11 mouse cellular contexts compared by ENCODE assay signal in the genomic region with DNA sequence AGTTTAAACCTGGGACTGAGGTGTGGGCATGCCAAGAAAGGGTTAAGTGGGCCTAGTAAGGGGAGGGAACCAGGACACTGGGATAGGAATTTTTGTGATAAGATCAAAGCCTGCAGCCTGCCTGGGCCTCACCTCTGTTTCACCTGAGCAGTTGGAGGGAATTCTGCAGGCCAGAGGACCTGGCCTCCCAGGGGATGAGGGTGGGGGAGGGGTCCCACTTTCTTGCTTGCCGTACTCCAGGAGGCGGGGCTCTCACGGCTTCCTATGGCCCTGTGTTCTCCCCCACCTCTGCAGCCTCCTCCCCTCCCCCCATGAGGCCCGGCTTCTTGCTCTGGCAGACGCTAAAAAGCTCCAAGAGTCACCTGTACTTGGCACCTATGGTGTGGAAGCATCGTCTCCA. TPM values are rescaled to one million over a fixed set of nuclear protein-coding genes. Genes with fewer than 3 reads are reported as not detected.
DNase-seq lines count a peak whose midpoint lies in the region; ATAC-seq and TF ChIP-seq lines count a peak whose summit lies in the region.
"Had no signal": no experiment of that assay in that cellular context is flagged by ENCODE, and none has a peak within 500 bp of the region (broad histone marks: within the 10 kb centered on the region; RNA-seq: fewer than 3 reads in every experiment).

No protein-coding gene starts in this region.

- H3K27ac ChIP-seq in lung, postnatal 0 days (ENCODE audit: low read length) = peak overlapping the region; percentile 72; the same call in 1 of the 2 replicates
- H3K27ac ChIP-seq in kidney, embryonic 15.5 days = peak overlapping the region; percentile 97

- no peak for ATAC-seq in lung, postnatal 0 days
- peak; percentile 41 for ATAC-seq in kidney, embryonic 15.5 days (replicated peaks; ENCODE audit: low FRiP score)
- no peak for ATAC-seq in erythroid progenitor cell, adult 5-6 weeks (replicated peaks; ENCODE audit: low FRiP score, poor library complexity, severe bottlenecking)
- ATAC-seq: activated CD4-positive, CD25-positive, alpha-beta regulatory T cell, adult 4 months had no signal

- no peak overlapping the region for H3ac ChIP-seq in myocyte (ENCODE audit: control insufficient read depth, insufficient read length)

- H3K9ac ChIP-seq in lung, postnatal 0 days (replicated peaks; ENCODE audit: low read depth) = no peak overlapping the region
- no peak overlapping the region for H3K9ac ChIP-seq in kidney, embryonic 15.5 days

- TF ChIP-seq EP300 in lung, postnatal 0 days (IDR thresholded peaks at IDR 0.05) = no peak

- H3K4me2 ChIP-seq in lung, postnatal 0 days (replicated peaks; ENCODE audit: low read depth, low read length) = no peak overlapping the region
- H3K4me2 ChIP-seq in kidney, embryonic 15.5 days = peak overlapping the region; percentile 48
- peak overlapping the region; percentile 2 for H3K4me2 ChIP-seq in myocyte (ENCODE audit: low read depth)

- peaks cover 75% of the 10 kb centered on the region for H3K79me2 ChIP-seq in myocyte (ENCODE audit: control insufficient read depth, insufficient read depth)

- no peaks in the 10 kb centered on the region for H3K27me3 ChIP-seq in lung, postnatal 0 days (replicated peaks; ENCODE audit: insufficient read depth, low read length)
- no peaks in the 10 kb centered on the region for H3K27me3 ChIP-seq in kidney, embryonic 15.5 days
- H3K27me3 ChIP-seq in myocyte (ENCODE audit: control insufficient read depth, insufficient read depth, insufficient read length) = no peaks in the 10 kb centered on the region

- DNase-seq in embryo, embryonic 10.5 days (ENCODE audit: low spot score) = peak; percentile 69
- no peak for DNase-seq in embryo, embryonic 10 days (ENCODE audit: low spot score)
- no peak for DNase-seq in lung, postnatal 0 days (ENCODE audit: low spot score)
- DNase-seq in lung, adult 2 months = no peak
- DNase-seq in gastrocnemius, adult 18-20 months (ENCODE audit: low spot score) = no peak

- H3K4me3 ChIP-seq in lung, postnatal 0 days (ENCODE audit: low read depth, low read length) = no peak overlapping the region
- no peak overlapping the region for H3K4me3 ChIP-seq in lung, adult 2 months (replicated peaks; ENCODE audit: extremely low read depth, low read depth, low read length)
- H3K4me3 ChIP-seq in kidney, embryonic 15.5 days (replicated peaks) = 0 out of 2 replicates have a peak overlapping the region, but pooled peaks have one; percentile 2
- H3K4me3 ChIP-seq in myocyte = no peak overlapping the region

- no peak for TF ChIP-seq POLR2A in lung, adult 2 months (IDR thresholded peaks at IDR 0.05; ENCODE audit: borderline replicate concordance, extremely low read depth, low read depth, low read length)
- TF ChIP-seq POLR2A in myocyte (IDR thresholded peaks at IDR 0.05; ENCODE audit: insufficient read length, low read depth) = no peak

- no peak for TF ChIP-seq CTCF in lung, postnatal 0 days (IDR thresholded peaks at IDR 0.05)
- no peak for TF ChIP-seq CTCF in lung, adult 2 months (IDR thresholded peaks at IDR 0.05; ENCODE audit: insufficient read depth, low read length)

- H3K4me1 ChIP-seq in lung, postnatal 0 days (ENCODE audit: insufficient read depth, low read depth, low read length) = peaks cover 63% of the 10 kb centered on the region
- H3K4me1 ChIP-seq in lung, adult 2 months (ENCODE audit: control insufficient read depth, insufficient read depth, low read length) = peaks cover 17% of the 10 kb centered on the region
- H3K4me1 ChIP-seq in kidney, embryonic 15.5 days = peaks cover 95% of the 10 kb centered on the region

- WGBS in lung, postnatal 0 days = 30% methylated on average over 6 of the region's 6 CpGs
- WGBS in lung, adult 2 months = 64% methylated on average over 6 of the region's 6 CpGs
- WGBS in kidney, embryonic 15.5 days = 3% methylated on average over 6 of the region's 6 CpGs

- no peaks in the 10 kb centered on the region for H3K9me3 ChIP-seq in lung, postnatal 0 days (ENCODE audit: low read length)
- H3K9me3 ChIP-seq in kidney, embryonic 15.5 days (replicated peaks) = no peaks in the 10 kb centered on the region

- no peaks in the 10 kb centered on the region for H3K36me3 ChIP-seq in lung, postnatal 0 days (ENCODE audit: insufficient read depth, low read length)
- no peaks in the 10 kb centered on the region for H3K36me3 ChIP-seq in kidney, embryonic 15.5 days
- H3K36me3 ChIP-seq in myocyte (ENCODE audit: control insufficient read depth, insufficient read depth) = no peaks in the 10 kb centered on the region

TF ChIP-seq in myocyte, 11 proteins besides CTCF, POLR2A, EP300 and RAD21:
- TF ChIP-seq E2F4 (IDR thresholded peaks at IDR 0.05; ENCODE audit: insufficient read depth) (no peak), TCF3 (IDR thresholded peaks at IDR 0.05; ENCODE audit: insufficient read length, low read depth) (no peak), MYOD1 (IDR thresholded peaks at IDR 0.05; ENCODE audit: control insufficient read depth in 1 of 3, insufficient read length in 2 of 3, low read depth in 2 of 3) (no peak), MYOG (IDR thresholded peaks at IDR 0.05; ENCODE audit: control insufficient read depth in 1 of 3, insufficient read depth in 1 of 3, insufficient read length in 2 of 3, low read depth in 2 of 3) (no peak), SRF (IDR thresholded peaks at IDR 0.05; ENCODE audit: control insufficient read depth, insufficient read length, low read depth) (no peak), CEBPB (IDR thresholded peaks at IDR 0.05; ENCODE audit: insufficient read depth, poor library complexity, severe bottlenecking) (no peak), MAX (IDR thresholded peaks at IDR 0.05; ENCODE audit: low read depth) (no peak), REST (IDR thresholded peaks at IDR 0.05; ENCODE audit: insufficient read depth, insufficient read length) (no peak), POLR2AphosphoS2 (IDR thresholded peaks at IDR 0.05; ENCODE audit: insufficient read length, low read depth) (no peak), TCF12 (IDR thresholded peaks at IDR 0.05; ENCODE audit: insufficient read depth, poor library complexity, severe bottlenecking) (no peak)

RNA-seq across cellular contexts. Expression of a gene that starts 11.2 kb away (rescaled TPM):
- polyA plus RNA-seq in lung, postnatal 0 days (2015; fragmentation: Nextera tagmentation; extraction: Ambion mirVana) = 20.2 and 25.3 TPM in 2 replicates
- polyA plus RNA-seq in lung, adult 2 months (2012; rRNA removed) = 67.8 and 76.2 TPM in 2 replicates
- 34.2 and 35.7 TPM in 2 replicates for polyA plus RNA-seq in kidney, embryonic 15.5 days (2015; fragmentation: Nextera tagmentation; extraction: Ambion mirVana)
- 209 TPM for polyA plus RNA-seq in myocyte (2012; fragmentation: generic; extraction: Trizol)
- total RNA-seq in erythroid progenitor cell, adult 5-6 weeks (2015; ENCODE audit: low replicate concordance) = not detected in 2 replicates
- 0.13 TPM in 1 of 2 replicates, not detected in the other for total RNA-seq in erythroid progenitor cell, adult 5-6 weeks (2017; ENCODE audit: low replicate concordance)
- 10 to 100 TPM; 53.7 to 61.6 TPM for total RNA-seq in gastrocnemius, adult 18-20 months (2021)
- polyA plus RNA-seq: activated CD4-positive, CD25-positive, alpha-beta regulatory T cell, adult 4 months had no signal

RNA-seq across cellular contexts. Expression of a gene that starts 26.7 kb away (rescaled TPM):
- not detected in 2 replicates for polyA plus RNA-seq in lung, postnatal 0 days (2015; fragmentation: Nextera tagmentation; extraction: Ambion mirVana)
- polyA plus RNA-seq in lung, adult 2 months (2012; rRNA removed) = 0.15 TPM in 1 of 2 replicates, not detected in the other
- polyA plus RNA-seq in kidney, embryonic 15.5 days (2015; fragmentation: Nextera tagmentation; extraction: Ambion mirVana) = not detected in 2 replicates
- 0.55 TPM for polyA plus RNA-seq in myocyte (2012; fragmentation: generic; extraction: Trizol)
- not detected in 2 replicates for total RNA-seq in erythroid progenitor cell, adult 5-6 weeks (2015; ENCODE audit: low replicate concordance)
- total RNA-seq in erythroid progenitor cell, adult 5-6 weeks (2017; ENCODE audit: low replicate concordance) = not detected in 2 replicates
- total RNA-seq in gastrocnemius, adult 18-20 months (2021) = not detected
- total RNA-seq: granulocyte monocyte progenitor cell, adult 5-6 weeks; liver, adult 2 months had no signal
- polyA plus RNA-seq: activated CD4-positive, CD25-positive, alpha-beta regulatory T cell, adult 4 months; liver, adult 2 months had no signal

RNA-seq across cellular contexts. Expression of a gene that starts 49.4 kb away (rescaled TPM):
- polyA plus RNA-seq in lung, postnatal 0 days (2015; fragmentation: Nextera tagmentation; extraction: Ambion mirVana) = not detected in 2 replicates
- 0.57 and 12.5 TPM in 2 replicates for polyA plus RNA-seq in lung, adult 2 months (2012; rRNA removed)
- polyA plus RNA-seq in kidney, embryonic 15.5 days (2015; fragmentation: Nextera tagmentation; extraction: Ambion mirVana) = not detected in 2 replicates
- polyA plus RNA-seq in myocyte (2012; fragmentation: generic; extraction: Trizol) = 0.38 TPM
- total RNA-seq in erythroid progenitor cell, adult 5-6 weeks (2015; ENCODE audit: low replicate concordance) = not detected in 2 replicates
- total RNA-seq in erythroid progenitor cell, adult 5-6 weeks (2017; ENCODE audit: low replicate concordance) = not detected in 2 replicates
- total RNA-seq in gastrocnemius, adult 18-20 months (2021) = under 1 TPM in 1 of 2 experiments, not detected in 1; 0.34 TPM
- total RNA-seq: granulocyte monocyte progenitor cell, adult 5-6 weeks had no signal
- polyA plus RNA-seq: activated CD4-positive, CD25-positive, alpha-beta regulatory T cell, adult 4 months had no signal
